Mouse (Mus musculus) kidney, postnatal 10 days (tissue): ENCODE data around the gene Otud6a.
"Not testable (repeated sequence)": the region's sequence is repeated elsewhere in the genome, so short reads cannot be mapped to it uniquely, and the experiment has no call there.

ENCODE experiments used
- DNase-seq: peaks from one replicate; pipeline ENCODE4 v3.0.0; 2021; ENCODE audit warnings: mixed read lengths

The Otud6a gene

GRCm38 (mm10) chrX:100428693-100429092 lies at the start of gene Otud6a:
Otud6a (plus strand) TSS chrX:100429013.
- DNase-seq, result no peak

- DNase-seq, result no peak
These were observed 38.9 kb upstream of the Otud6a start for GRCm38 (mm10) chrX:100389887-100390286.

GRCm38 (mm10) chrX:100392304-100392703 lies 36.5 kb upstream of the Otud6a start:
- peak; percentile 52 for DNase-seq

GRCm38 (mm10) chrX:100394223-100394861 lies 34.5 kb upstream of the Otud6a start:
- no peak for DNase-seq

- DNase-seq, result peak; percentile 17
These were observed 33.8 kb upstream of the Otud6a start for GRCm38 (mm10) chrX:100395026-100395425.

- no peak for DNase-seq
These were observed 27.9 kb upstream of the Otud6a start for GRCm38 (mm10) chrX:100400900-100401299.

GRCm38 (mm10) chrX:100401657-100402056 lies 27.2 kb upstream of the Otud6a start:
- DNase-seq, result no peak

GRCm38 (mm10) chrX:100409245-100409644 lies 19.6 kb upstream of the Otud6a start:
- no peak for DNase-seq

- DNase-seq, result no peak
These were observed 3.5 kb downstream of the Otud6a start for GRCm38 (mm10) chrX:100432311-100432710.

- not testable (repeated sequence) for DNase-seq
These were observed 13.8 kb downstream of the Otud6a start, which contains the start of gene Awat2 for GRCm38 (mm10) chrX:100442617-100443016. Awat2 (minus strand) TSS chrX:100442717.

GRCm38 (mm10) chrX:100443532-100443931 lies 14.7 kb downstream of the Otud6a start:
- no peak for DNase-seq

GRCm38 (mm10) chrX:100468047-100468446 lies 39.2 kb downstream of the Otud6a start:
- DNase-seq, result no peak

GRCm38 (mm10) chrX:100470126-100470525 lies 41.3 kb downstream of the Otud6a start:
- DNase-seq, result peak; percentile 11

GRCm38 (mm10) chrX:100471491-100471890 lies 42.7 kb downstream of the Otud6a start:
- DNase-seq, result no peak

GRCm38 (mm10) chrX:100475569-100476223 lies 46.9 kb downstream of the Otud6a start:
- no peak for DNase-seq
